Mouse (Mus musculus): Measurements from ENCODE around the gene Dmc1.

- TF ChIP-seq CTCF (IDR thresholded peaks at IDR 0.05) (no peak), EP300 (IDR thresholded peaks at IDR 0.05) (no peak)
These were observed 4.3 kb upstream of the Dmc1 start for GRCm38 (mm10) chr15:79609226-79609625.
